26 mouse cellular contexts compared by ENCODE assay signal in the genomic region with DNA sequence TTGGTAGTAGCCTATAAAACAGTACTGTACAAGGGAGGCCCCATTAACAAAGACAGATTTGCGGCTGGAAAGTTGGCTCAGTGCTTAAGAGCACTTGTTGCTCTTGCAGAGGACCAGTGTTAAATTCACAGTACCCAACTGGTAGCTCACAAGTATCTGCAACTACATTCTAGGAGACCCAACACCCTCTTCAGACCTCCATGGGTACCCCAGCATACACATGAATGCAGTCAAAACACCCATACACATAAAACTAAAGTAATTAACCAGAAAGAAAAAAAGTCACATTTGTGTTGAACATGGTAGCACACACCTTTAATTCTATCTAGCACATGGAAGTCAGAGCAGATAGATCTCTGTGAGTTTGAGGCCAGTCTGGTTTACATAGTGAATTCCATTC. TPM values are rescaled to one million over a fixed set of nuclear protein-coding genes. Genes with fewer than 3 reads are reported as not detected.
A peak's percentile ranks its signal among the peaks of the same experiment; 100 is the strongest.
DNase-seq lines count a peak whose midpoint lies in the region; ATAC-seq and TF ChIP-seq lines count a peak whose summit lies in the region.
"Had no signal": no experiment of that assay in that cellular context is flagged by ENCODE, and none has a peak within 500 bp of the region (broad histone marks: within the 10 kb centered on the region; RNA-seq: fewer than 3 reads in every experiment).

No protein-coding gene starts in this region.

- no peaks in the 10 kb centered on the region for H3K36me3 ChIP-seq in intestine, embryonic 16.5 days (ENCODE audit: control insufficient read depth, insufficient read depth, low read length)
- H3K36me3 ChIP-seq in intestine, embryonic 15.5 days, result no peaks in the 10 kb centered on the region
- no peaks in the 10 kb centered on the region; the same call in 1 of the 2 replicates for H3K36me3 ChIP-seq in limb, embryonic 13.5 days
- H3K36me3 ChIP-seq in limb, embryonic 10.5 days, result peaks cover 18% of the 10 kb centered on the region
- no peaks in the 10 kb centered on the region for H3K36me3 ChIP-seq in intestine, postnatal 0 days (ENCODE audit: control insufficient read depth, insufficient read depth)
- H3K36me3 ChIP-seq: forebrain, embryonic 12.5 days; forebrain, embryonic 15.5 days; heart, embryonic 12.5 days; heart, embryonic 15.5 days; hindbrain, embryonic 10.5 days; hindbrain, embryonic 13.5 days had no signal

- peak overlapping the region; percentile 55 for H3K27ac ChIP-seq in intestine, embryonic 16.5 days (ENCODE audit: low read length)
- no peak overlapping the region for H3K27ac ChIP-seq in intestine, embryonic 15.5 days
- H3K27ac ChIP-seq in limb, embryonic 13.5 days, result no peak overlapping the region; the same call in 1 of the 2 replicates
- H3K27ac ChIP-seq in limb, embryonic 10.5 days, result no peak overlapping the region
- H3K27ac ChIP-seq in intestine, postnatal 0 days (ENCODE audit: low read depth, low read length), result peak overlapping the region; percentile 51
- H3K27ac ChIP-seq: forebrain, embryonic 12.5 days; forebrain, embryonic 15.5 days; hindbrain, embryonic 10.5 days; hindbrain, embryonic 13.5 days had no signal

- DNase-seq in limb, embryonic 10.5 days (ENCODE audit: low spot score), result no peak
- DNase-seq in thymus, postnatal 4 days, result no peak
- DNase-seq: adrenal gland, adult 2 months; adrenal gland, postnatal 14 days; cerebellum, adult 11 months; cerebellum, adult 2 months; cerebellum, adult 9-11 months; cerebellum, postnatal 36 days; embryo, embryonic 11 days; gastrocnemius, postnatal 10 days; gastrocnemius, postnatal 36 days; heart, postnatal 10 days; heart, postnatal 36 days had no signal

- TF ChIP-seq CTCF in intestine, postnatal 0 days (IDR thresholded peaks at IDR 0.05; ENCODE audit: low read depth), result no peak

- ATAC-seq in intestine, embryonic 16.5 days, result no peak
- no peak for ATAC-seq in intestine, embryonic 15.5 days
- no peak for ATAC-seq in limb, embryonic 13.5 days (ENCODE audit: low FRiP score, low read depth)
- no peak for ATAC-seq in intestine, postnatal 0 days
- ATAC-seq: CD4-positive, CD25-positive, alpha-beta regulatory T cell, adult 4 months; forebrain, embryonic 15.5 days; hindbrain, embryonic 16.5 days had no signal

- H3K27me3 ChIP-seq in intestine, embryonic 16.5 days (replicated peaks; ENCODE audit: control insufficient read depth, insufficient read depth, low read length), result no peaks in the 10 kb centered on the region
- no peaks in the 10 kb centered on the region for H3K27me3 ChIP-seq in intestine, embryonic 15.5 days (replicated peaks)
- H3K27me3 ChIP-seq in limb, embryonic 13.5 days, result no peaks in the 10 kb centered on the region
- no peaks in the 10 kb centered on the region for H3K27me3 ChIP-seq in limb, embryonic 10.5 days (ENCODE audit: low read depth, poor library complexity, severe bottlenecking)
- no peaks in the 10 kb centered on the region for H3K27me3 ChIP-seq in intestine, postnatal 0 days (replicated peaks; ENCODE audit: control insufficient read depth, insufficient read depth, low read length)
- H3K27me3 ChIP-seq: heart, embryonic 12.5 days; heart, embryonic 15.5 days had no signal

- no peak overlapping the region for H3K4me3 ChIP-seq in intestine, embryonic 16.5 days (ENCODE audit: low read length)
- H3K4me3 ChIP-seq in intestine, embryonic 15.5 days (replicated peaks), result no peak overlapping the region
- no peak overlapping the region for H3K4me3 ChIP-seq in limb, embryonic 13.5 days
- no peak overlapping the region for H3K4me3 ChIP-seq in limb, embryonic 10.5 days
- no peak overlapping the region for H3K4me3 ChIP-seq in intestine, postnatal 0 days (ENCODE audit: low read depth, low read length)
- H3K4me3 ChIP-seq: erythroblast, embryonic 14.5 days; forebrain, embryonic 12.5 days; forebrain, embryonic 15.5 days; heart, embryonic 12.5 days; heart, embryonic 15.5 days; hindbrain, embryonic 13.5 days had no signal

- no peak overlapping the region for H3K9ac ChIP-seq in intestine, embryonic 16.5 days (ENCODE audit: low read depth, low read length)
- no peak overlapping the region for H3K9ac ChIP-seq in intestine, embryonic 15.5 days
- no peak overlapping the region for H3K9ac ChIP-seq in limb, embryonic 13.5 days
- H3K9ac ChIP-seq in intestine, postnatal 0 days (ENCODE audit: low read depth, low read length), result no peak overlapping the region
- H3K9ac ChIP-seq: forebrain, embryonic 12.5 days had no signal

- no peaks in the 10 kb centered on the region for H3K9me3 ChIP-seq in intestine, embryonic 16.5 days (ENCODE audit: control insufficient read depth, low read length)
- H3K9me3 ChIP-seq in intestine, embryonic 15.5 days, result no peaks in the 10 kb centered on the region
- H3K9me3 ChIP-seq in limb, embryonic 13.5 days, result no peaks in the 10 kb centered on the region
- no peaks in the 10 kb centered on the region for H3K9me3 ChIP-seq in limb, embryonic 10.5 days (replicated peaks)
- H3K9me3 ChIP-seq in intestine, postnatal 0 days (ENCODE audit: control insufficient read depth), result no peaks in the 10 kb centered on the region
- H3K9me3 ChIP-seq: forebrain, embryonic 12.5 days; forebrain, embryonic 15.5 days; heart, embryonic 12.5 days; heart, embryonic 15.5 days; hindbrain, embryonic 10.5 days; hindbrain, embryonic 13.5 days had no signal

- H3K4me2 ChIP-seq in intestine, embryonic 16.5 days (ENCODE audit: low read depth, low read length), result no peak overlapping the region
- no peak overlapping the region for H3K4me2 ChIP-seq in intestine, embryonic 15.5 days (replicated peaks)
- 0 out of 2 replicates have a peak overlapping the region, but pooled peaks have one; percentile 64 for H3K4me2 ChIP-seq in limb, embryonic 13.5 days (replicated peaks)
- H3K4me2 ChIP-seq in intestine, postnatal 0 days (replicated peaks; ENCODE audit: low read depth), result no peak overlapping the region
- H3K4me2 ChIP-seq: forebrain, embryonic 15.5 days had no signal

- H3K4me1 ChIP-seq in intestine, embryonic 16.5 days (ENCODE audit: control insufficient read depth, insufficient read depth, low read length), result peaks cover 6% of the 10 kb centered on the region; the same call in 1 of the 2 replicates
- H3K4me1 ChIP-seq in intestine, embryonic 15.5 days (replicated peaks), result 0 out of 2 replicates have a peak, but pooled peaks cover 9% of the 10 kb centered on the region
- H3K4me1 ChIP-seq in limb, embryonic 13.5 days, result peaks cover 17% of the 10 kb centered on the region
- peaks cover 27% of the 10 kb centered on the region for H3K4me1 ChIP-seq in limb, embryonic 10.5 days
- 0 out of 2 replicates have a peak, but pooled peaks cover 6% of the 10 kb centered on the region for H3K4me1 ChIP-seq in intestine, postnatal 0 days (replicated peaks; ENCODE audit: control insufficient read depth, insufficient read depth, low read length)

- WGBS in intestine, embryonic 16.5 days, result 88% methylated on average over 1 of the region's 1 CpGs
- WGBS in intestine, embryonic 15.5 days, result 88% methylated on average over 1 of the region's 1 CpGs
- WGBS in limb, embryonic 13.5 days, result 89% methylated on average over 1 of the region's 1 CpGs
- 91% methylated on average over 1 of the region's 1 CpGs for WGBS in limb, embryonic 10.5 days
- 72% methylated on average over 1 of the region's 1 CpGs for WGBS in intestine, postnatal 0 days

RNA-seq across cellular contexts. Expression of a gene that starts 1.7 kb away (rescaled TPM):
- 13.5 and 15.0 TPM in 2 replicates for polyA plus RNA-seq in intestine, embryonic 16.5 days (2015; fragmentation: Nextera tagmentation; extraction: Ambion mirVana)
- 9.4 and 10.1 TPM in 2 replicates for polyA plus RNA-seq in intestine, embryonic 15.5 days (2015; fragmentation: Nextera tagmentation; extraction: Ambion mirVana)
- 13.1 and 15.6 TPM in 2 replicates for polyA plus RNA-seq in limb, embryonic 13.5 days (2015; fragmentation: Nextera tagmentation; extraction: Ambion mirVana)
- polyA plus RNA-seq in limb, embryonic 10.5 days (2016; fragmentation: Nextera tagmentation; extraction: Ambion mirVana), result 14.5 and 22.3 TPM in 2 replicates
- 16.2 and 16.8 TPM in 2 replicates for polyA plus RNA-seq in intestine, postnatal 0 days (2015; fragmentation: Nextera tagmentation; extraction: Ambion mirVana)

RNA-seq across cellular contexts. Expression of a gene that starts 9.9 kb away (rescaled TPM):
- polyA plus RNA-seq in intestine, embryonic 16.5 days (2015; fragmentation: Nextera tagmentation; extraction: Ambion mirVana), result 39.8 and 41.7 TPM in 2 replicates
- polyA plus RNA-seq in intestine, embryonic 15.5 days (2015; fragmentation: Nextera tagmentation; extraction: Ambion mirVana), result 53.3 and 53.5 TPM in 2 replicates
- 60.8 and 73.0 TPM in 2 replicates for polyA plus RNA-seq in limb, embryonic 13.5 days (2015; fragmentation: Nextera tagmentation; extraction: Ambion mirVana)
- 85.7 and 96.3 TPM in 2 replicates for polyA plus RNA-seq in limb, embryonic 10.5 days (2016; fragmentation: Nextera tagmentation; extraction: Ambion mirVana)
- polyA plus RNA-seq in intestine, postnatal 0 days (2015; fragmentation: Nextera tagmentation; extraction: Ambion mirVana), result 14.0 and 15.6 TPM in 2 replicates

Comparison
In these comparisons a context has a peak if more than half of its experiments do, and no peak if none do; other contexts are left out.
1. H3K27ac ChIP-seq: peak in intestine, embryonic 16.5 days (single experiment) and intestine, postnatal 0 days (single experiment); none in intestine, embryonic 15.5 days (single experiment), limb, embryonic 13.5 days (single experiment) and limb, embryonic 10.5 days (single experiment).